Mouse (Mus musculus): ENCODE measurements around the gene Gm47289. TPM values are rescaled to one million over a fixed set of nuclear protein-coding genes. Genes with fewer than 3 reads are reported as not detected.

Gene Gm47289
- total RNA-seq, 4 experiments from 2014 or later: not detected

DNA sequence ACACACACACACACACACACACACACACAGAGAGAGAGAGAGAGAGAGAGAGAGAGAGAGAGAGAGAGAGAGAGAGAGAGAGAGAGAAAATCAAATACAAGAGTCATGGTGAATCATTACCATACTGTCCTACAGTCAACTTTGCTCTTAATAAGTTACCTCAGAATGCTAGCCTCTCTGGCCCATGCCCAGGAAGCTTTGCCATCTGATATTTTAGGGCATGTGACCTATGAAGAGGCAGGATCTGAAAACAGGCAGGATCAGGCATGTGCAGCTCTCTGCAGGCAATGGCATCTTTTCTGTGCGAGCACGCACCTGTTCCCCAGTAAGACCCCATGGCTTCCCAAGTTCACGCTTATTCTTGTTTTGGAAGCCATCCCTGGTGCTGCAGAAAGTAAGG is 1.7 kb downstream of the Gm47289 start:
- DNase-seq: no peak

DNA sequence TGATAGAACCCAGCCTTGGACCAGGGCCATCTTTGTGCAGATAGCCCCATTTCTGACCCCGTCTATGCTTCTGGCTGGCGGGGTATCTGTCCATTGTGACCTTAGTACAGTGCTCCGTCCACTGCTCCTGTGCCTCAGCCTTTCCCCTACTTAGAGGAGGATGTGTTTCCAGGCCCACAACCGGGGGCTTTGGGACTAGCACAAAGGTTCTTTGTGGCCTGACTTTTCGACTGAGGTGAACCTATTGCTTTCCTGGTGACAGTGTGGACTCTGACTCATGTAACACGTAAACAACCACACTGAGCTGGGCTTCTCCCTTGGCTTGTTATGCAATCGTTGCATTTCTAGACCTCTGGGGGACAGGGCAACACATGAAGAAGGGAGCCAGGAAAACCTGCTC is 5.8 kb downstream of the Gm47289 start:
- DNase-seq: no peak

DNA sequence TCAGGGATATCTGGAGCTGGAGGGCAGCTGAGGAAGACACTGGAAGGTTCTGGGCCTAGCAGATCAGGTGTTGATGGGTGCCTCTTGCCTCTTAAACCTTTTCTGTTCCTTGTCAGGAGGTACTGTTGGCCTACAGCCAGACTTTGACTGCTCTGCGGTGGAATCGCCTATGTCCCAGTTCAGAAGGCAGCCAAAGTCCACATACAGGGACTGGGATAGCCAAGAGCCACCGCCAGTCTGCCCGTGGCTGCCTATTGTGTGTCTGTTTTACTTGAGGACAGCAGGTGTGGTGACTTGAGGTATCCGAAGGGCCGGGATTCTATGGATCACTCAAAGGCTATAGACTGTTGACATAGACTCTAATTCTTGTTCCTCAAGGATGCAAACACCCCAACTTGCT is 6.6 kb downstream of the Gm47289 start:
- no peak for DNase-seq

DNA sequence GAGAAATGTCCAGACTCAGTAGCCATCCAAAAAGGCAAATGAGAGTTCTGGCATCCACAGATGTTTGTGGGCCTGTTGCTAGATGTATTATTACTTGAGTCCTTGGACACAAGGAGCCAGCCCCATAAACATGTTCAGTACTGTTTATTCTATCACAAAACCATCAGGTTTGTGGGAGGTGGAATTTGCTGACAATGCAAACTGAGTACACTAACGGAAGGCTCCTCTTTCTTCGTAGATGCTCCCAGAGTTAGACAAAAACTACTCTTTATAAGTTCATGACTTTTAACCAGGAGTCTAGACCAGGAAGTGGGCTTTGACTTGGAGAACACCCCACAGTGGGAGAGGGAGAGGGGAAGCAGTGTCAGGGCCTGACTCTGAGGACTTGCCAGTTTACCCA is 8.6 kb downstream of the Gm47289 start:
- no peak for DNase-seq

DNA sequence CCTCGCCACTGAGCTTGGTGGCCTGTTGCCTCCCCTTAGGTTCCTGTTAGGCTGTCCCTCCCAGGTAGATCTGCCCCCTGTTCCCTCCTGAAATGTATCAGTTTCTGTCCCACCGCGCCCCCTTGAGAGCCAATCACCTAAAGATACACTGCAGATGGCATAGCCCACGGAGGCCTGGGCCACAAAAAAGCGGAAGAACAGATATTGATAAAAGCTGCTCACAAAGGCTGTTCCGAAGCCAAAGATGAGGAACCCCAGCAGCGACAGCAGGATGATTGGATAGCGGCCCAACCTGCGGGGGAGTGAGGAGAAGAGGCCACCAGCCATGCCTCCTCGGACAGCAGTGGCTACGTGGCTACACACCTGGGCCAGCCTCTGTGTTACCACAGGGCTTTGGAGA is 20.3 kb downstream of the Gm47289 start:
- no peak for DNase-seq

DNA sequence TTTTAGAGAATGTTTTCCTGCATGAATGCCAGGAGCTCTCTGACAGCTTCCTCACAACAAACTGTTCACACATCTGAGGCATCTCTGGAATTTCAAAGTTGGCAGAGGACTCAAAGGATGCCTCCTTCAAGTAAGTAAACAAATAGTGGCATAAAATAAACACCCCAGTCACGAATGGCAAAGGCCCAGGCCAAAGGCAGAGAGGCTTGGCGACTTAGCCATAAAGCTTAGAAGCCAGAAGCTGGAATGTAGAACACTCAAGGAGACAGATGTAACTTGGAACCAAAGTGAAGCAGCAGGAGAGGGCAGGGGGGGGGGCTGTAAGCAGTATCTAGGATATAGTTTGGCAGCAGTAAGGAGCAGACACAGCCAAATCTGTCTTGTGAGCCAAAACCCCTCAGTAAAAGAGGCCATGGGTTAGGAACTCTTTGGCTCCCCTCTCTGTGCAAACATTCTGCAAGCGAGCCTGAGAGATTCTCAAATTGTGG is 22.3 kb downstream of the Gm47289 start:
- DNase-seq: no peak

DNA sequence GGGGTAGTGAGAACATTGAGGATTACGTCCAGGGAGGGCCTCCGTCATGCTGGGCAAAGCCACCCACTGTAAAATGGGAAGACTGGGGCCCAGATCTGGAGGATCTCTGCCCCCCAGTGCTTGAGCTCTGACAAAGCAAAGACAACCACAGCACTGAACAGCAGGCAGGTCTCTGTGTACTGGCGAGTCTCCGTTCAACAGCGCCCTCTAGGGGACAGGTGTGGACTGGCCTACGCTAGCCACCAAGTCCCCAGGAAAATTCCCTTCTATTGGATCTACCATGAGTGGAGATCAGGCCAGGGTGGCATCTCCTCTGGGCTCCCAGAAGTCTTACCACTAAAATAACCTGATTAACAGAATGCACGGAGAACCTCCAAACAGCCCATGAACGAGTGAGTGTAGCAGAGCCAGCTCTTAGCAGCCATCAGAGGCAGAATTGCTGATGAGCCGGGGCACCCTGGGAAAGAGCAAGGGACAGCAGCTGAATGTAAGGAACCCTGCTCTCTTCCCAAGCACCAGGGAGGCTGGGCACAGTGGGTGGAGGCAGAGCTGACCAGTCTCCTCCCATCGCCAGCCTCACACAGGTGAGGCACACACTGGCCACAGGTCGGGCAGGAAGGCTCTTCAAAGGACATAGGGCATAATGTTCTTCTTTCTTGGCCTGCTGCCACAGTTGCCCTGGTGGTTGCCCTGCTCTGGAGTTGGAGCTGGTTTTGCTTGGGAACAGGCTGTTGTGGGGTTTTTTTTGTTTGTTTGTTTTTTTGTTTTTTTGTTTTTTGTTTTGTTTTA is 33.4 kb downstream of the Gm47289 start:
- no peak for DNase-seq

DNA sequence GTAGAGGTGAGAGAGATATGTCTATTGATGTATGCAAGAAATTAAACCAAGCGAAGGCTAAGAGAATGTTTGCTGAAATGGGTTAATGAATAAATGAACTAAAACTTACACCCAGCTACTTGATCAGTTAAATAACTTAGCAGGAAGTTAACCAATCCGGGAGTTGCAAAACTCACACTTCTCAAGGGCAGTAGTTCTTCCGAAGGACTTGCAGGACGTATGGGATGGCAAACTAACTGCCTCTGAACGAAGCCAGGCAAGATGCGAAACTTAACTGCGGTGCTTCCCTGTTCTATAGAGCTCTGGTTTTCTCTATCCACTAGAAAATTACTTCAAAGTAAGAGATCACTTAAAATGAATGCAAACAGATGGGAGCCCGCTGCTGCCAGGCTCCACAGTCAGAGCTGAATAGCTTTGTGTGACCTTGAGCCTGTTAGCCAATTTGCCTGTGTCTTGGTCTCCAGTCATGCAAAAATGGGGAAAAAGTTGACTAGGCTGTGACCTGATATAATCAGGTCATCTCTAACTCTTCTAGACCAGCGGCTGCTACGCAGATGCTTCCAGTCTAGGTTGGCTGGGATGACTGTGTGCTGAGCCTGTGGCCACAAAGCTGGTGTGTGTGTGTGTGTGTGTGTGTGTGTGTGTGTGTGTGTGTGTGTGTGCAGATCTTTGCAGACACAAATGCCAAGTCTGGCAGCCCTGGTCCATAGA is 40.3 kb downstream of the Gm47289 start:
- no peak for DNase-seq

DNA sequence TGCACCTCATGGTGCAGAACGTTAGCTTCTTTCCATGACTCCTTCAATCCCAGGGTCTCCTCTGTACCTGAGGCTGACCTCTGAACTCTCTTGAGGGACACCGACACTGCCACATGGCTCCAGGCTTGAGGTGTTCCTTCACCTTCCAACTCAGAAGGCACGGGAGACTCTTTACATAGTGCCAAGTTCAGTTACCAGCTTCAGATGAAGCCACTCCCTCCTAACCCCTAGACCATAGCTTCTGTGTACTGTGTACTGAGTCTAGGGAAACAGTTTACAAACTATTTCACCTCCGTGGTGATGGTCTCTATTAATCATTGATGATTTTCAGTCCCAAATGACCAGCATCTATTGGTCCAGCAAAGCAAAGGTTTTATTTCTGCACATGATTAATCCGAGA is 42.7 kb downstream of the Gm47289 start:
- DNase-seq: no peak

DNA sequence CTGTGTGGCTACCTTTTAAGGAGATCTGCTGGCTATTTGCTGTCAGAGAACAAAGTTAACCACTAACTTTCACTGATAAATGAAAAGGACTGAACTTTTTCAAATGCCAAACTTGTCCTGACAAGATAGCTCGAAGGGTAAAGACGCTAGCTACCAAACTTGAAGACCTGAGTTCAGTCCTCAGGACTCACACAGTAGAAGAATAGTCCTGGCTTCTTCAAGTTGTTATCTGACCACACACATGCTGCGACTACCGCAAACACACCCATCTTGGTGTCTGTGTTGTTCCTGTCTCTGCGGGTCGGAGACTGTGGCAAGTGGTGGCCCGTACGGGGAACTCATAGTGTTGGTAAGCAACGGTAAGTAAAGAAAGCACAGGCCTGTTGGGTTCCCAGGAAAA is 44.7 kb downstream of the Gm47289 start:
- no peak for DNase-seq

DNA sequence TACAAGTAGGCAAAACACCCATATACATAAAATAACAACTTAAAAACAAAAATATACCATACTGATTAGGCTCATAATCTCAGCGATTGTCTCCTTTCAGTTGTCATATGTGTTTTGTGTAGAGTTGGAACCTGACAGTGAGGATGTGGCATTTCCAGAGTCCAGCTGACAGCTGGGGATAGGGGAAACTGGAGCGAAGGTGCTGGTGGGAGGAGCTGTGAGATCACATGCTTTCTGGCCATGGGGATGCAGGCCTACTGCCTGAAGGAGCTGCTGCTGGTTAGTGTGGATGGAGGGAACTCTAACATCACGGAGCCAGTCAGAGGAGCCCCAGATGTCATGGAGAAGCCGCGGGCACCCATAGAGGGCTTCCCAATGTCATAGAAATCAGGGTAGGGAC is 46.8 kb downstream of the Gm47289 start:
- DNase-seq: no peak

DNA sequence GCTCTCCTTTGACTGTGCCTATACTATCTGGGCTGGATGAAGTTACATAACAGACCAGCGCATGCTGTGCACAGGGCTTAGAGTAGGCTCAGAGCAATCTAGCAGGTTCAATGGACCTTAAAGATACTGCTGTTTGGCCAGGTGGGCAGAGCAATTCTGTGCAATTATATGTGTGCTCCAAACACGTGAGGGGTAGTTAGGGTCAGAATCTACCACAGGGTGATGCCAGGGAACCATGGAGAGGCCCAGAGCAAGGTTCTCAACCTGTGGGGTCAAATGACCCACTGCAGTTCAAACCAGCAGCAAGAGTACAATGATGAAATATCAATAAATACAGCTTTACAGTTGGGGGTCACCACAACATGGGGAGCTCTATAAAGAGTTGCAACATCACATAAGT is 47.7 kb downstream of the Gm47289 start:
- DNase-seq: no peak

DNA sequence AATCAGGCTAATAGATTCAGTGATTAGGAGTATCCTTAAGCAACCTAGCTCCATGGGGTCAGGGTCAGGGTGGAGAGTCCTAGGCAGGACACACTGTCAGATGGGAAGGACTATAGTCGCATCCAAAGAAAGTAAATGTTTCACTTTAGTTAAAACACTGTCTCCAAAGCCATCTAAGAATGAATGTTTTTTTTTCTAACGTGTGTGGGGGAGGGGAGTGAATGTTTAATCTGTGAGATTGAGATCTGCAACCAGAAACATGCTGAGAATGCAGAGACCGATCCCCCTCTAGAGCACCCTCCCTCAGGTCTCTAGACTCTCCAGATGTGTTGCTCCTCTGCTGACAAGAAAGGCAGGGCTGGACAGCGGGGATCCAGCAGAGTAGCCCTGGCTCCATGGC is 48.2 kb downstream of the Gm47289 start:
- no peak for DNase-seq

DNA sequence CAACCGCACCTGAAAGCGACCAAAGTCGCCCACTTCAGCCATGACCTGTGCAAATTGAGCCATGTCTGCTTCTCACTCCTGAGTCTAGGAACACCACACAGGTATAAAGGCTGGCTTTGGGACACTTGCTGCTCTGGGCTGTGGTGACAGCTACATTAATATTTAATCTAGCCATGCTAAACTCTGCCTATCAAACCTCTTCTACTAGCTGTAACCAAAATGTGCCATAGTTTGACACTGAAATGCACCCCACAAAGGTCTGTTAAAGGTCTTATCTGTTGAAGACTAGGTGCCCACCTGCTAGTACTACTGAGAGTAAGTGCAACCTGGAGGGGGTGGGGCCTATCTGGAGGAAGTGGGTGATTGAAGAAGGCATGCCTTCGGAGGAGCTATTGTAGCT is 50.0 kb downstream of the Gm47289 start, which contains the start of gene Slc22a13:
Slc22a13 (minus strand) TSS at position 101 of the 400 bp plus-strand sequence.
- no peak for DNase-seq

Other genes with a start within 250 kb of the Gm47289 start
- gene Ctdspl, start 232.7 kb upstream of the Gm47289 start, total RNA-seq (2022): 10 to 100 TPM; 22.0 to 35.1 (median 28.0) TPM
- gene Vill, start 106.4 kb upstream of the Gm47289 start, total RNA-seq (2022): 1 to 10 TPM; 2.4 to 4.6 (median 4.4) TPM
- gene Plcd1, start 65.7 kb upstream of the Gm47289 start, total RNA-seq (2022): 10 to 100 TPM in 2 of 4 experiments, 1 to 10 TPM in 2; 8.5 to 19.9 (median 13.2) TPM
- gene Dlec1, start 56.7 kb upstream of the Gm47289 start, total RNA-seq (2022): 1 to 10 TPM; 2.2 to 6.6 (median 4.5) TPM
- gene Acaa1b, start 2.1 kb upstream of the Gm47289 start, total RNA-seq (2022): 10 to 100 TPM in 2 of 4 experiments, 1 to 10 TPM in 2; 5.5 to 13.8 (median 9.8) TPM
- gene Slc22a13, start 49.9 kb downstream of the Gm47289 start, total RNA-seq (2022): not detected
- gene Oxsr1, start 163.3 kb downstream of the Gm47289 start, total RNA-seq (2022): 10 to 100 TPM; 33.7 to 40.6 (median 37.8) TPM
- 100 to 1,000 TPM; 128 to 155 (median 138) TPM for gene Acaa1a, start 180.5 kb downstream of the Gm47289 start, total RNA-seq (2022)
- 10 to 100 TPM; 28.2 to 43.0 (median 31.7) TPM for gene Myd88, start 182.2 kb downstream of the Gm47289 start, total RNA-seq (2022)
- 1 to 10 TPM in 3 of 4 experiments, under 1 TPM in 1; 0.87 to 2.2 (median 1.5) TPM for gene Xylb, start 198.2 kb downstream of the Gm47289 start, total RNA-seq (2022)
- not detected for gene Slc22a14, start 206.4 kb downstream of the Gm47289 start, total RNA-seq (2022)
- 10 to 100 TPM in 2 of 4 experiments, 1 to 10 TPM in 2; 5.7 to 12.7 (median 10.7) TPM for gene Acvr2b, start 243.0 kb downstream of the Gm47289 start, total RNA-seq (2022)

Measured in adrenal gland, adult 8-10 months (tissue).